Mouse (Mus musculus) ES-Bruce4 (cell line): ENCODE measurements around the gene Bhlhe40. TPM values are rescaled to one million over a fixed set of nuclear protein-coding genes. Genes with fewer than 3 reads are reported as not detected.

Experiments used
- H3K27ac ChIP-seq: 2 replicates; pipeline ENCODE4 v1.5.1; 2012; ENCODE audit warnings: low read length, inconsistent platforms; ENCODE audit not compliant: insufficient read depth
- H3K27me3 ChIP-seq: 2 replicates; pipeline ENCODE4 v1.6.1; 2012; ENCODE audit warnings: mild to moderate bottlenecking, low read length, inconsistent platforms; ENCODE audit not compliant: control insufficient read depth, poor library complexity, insufficient read depth, severe bottlenecking
- H3K36me3 ChIP-seq: 2 replicates; pipeline ENCODE4 v1.6.1; 2012; ENCODE audit warnings: inconsistent platforms, mild to moderate bottlenecking, low read length, moderate library complexity; ENCODE audit not compliant: control insufficient read depth, poor library complexity, insufficient read depth, severe bottlenecking
- H3K4me1 ChIP-seq: one replicate; pipeline ENCODE4 v1.8.1; 2011; ENCODE audit warnings: low read length; ENCODE audit not compliant: control insufficient read depth, insufficient read depth
- H3K4me3 ChIP-seq: 2 replicates; pipeline ENCODE4 v1.5.1; 2011; ENCODE audit warnings: low read depth, mild to moderate bottlenecking, low read length
- H3K9ac ChIP-seq: 2 replicates; pipeline ENCODE4 v1.6.1; 2012; ENCODE audit warnings: low read depth, mild to moderate bottlenecking, inconsistent platforms; ENCODE audit not compliant: poor library complexity, severe bottlenecking
- H3K9me3 ChIP-seq: replicated peaks from 2 replicates; pipeline ENCODE4 v1.6.1; 2012; ENCODE audit warnings: mild to moderate bottlenecking, low read length, inconsistent platforms; ENCODE audit not compliant: control insufficient read depth, poor library complexity, insufficient read depth, severe bottlenecking
- CTCF ChIP-seq: IDR thresholded peaks from one replicate; pipeline ENCODE4 v1.8.1; 2011; ENCODE audit warnings: low read depth, low read length
- EP300 ChIP-seq: IDR thresholded peaks from 2 replicates; pipeline ENCODE4 v1.6.1; 2011; ENCODE audit warnings: low read depth, low read length; ENCODE audit not compliant: insufficient read depth
- POLR2A ChIP-seq: IDR thresholded peaks from one replicate; pipeline ENCODE4 v1.8.1; 2011; ENCODE audit warnings: low read length; ENCODE audit not compliant: insufficient read depth
- polyA plus RNA-seq: library from polyadenylated mRNA; stranded (reverse); fragments of >200 nt; gene quantifications from 2 replicates; pipeline ENCODE4 v1.2.4, GENCODE M21; 2011; ENCODE audit warnings: low read depth; ENCODE audit not compliant: missing spikeins, insufficient read depth, insufficient read length

The Bhlhe40 gene
- polyA plus RNA-seq, 1 experiment, result 39.2 TPM

- H3K27ac ChIP-seq, result no peak overlapping the region
- no peak overlapping the region for H3K9ac ChIP-seq
- H3K4me1 ChIP-seq, result no peaks in the 10 kb centered on the region
- TF ChIP-seq POLR2A, result no peak
- no peak for TF ChIP-seq EP300
- no peak for TF ChIP-seq CTCF
- H3K27me3 ChIP-seq, result no peaks in the 10 kb centered on the region
- H3K36me3 ChIP-seq, result no peaks in the 10 kb centered on the region
- no peaks in the 10 kb centered on the region for H3K9me3 ChIP-seq
- no peak overlapping the region for H3K4me3 ChIP-seq
Measured at GRCm38 (mm10) chr6:108638157-108638833, 22.1 kb upstream of the Bhlhe40 start.

- no peaks in the 10 kb centered on the region for H3K4me1 ChIP-seq
- H3K27me3 ChIP-seq, result no peaks in the 10 kb centered on the region
- no peaks in the 10 kb centered on the region for H3K9me3 ChIP-seq
- no peak overlapping the region for H3K27ac ChIP-seq
- H3K36me3 ChIP-seq, result no peaks in the 10 kb centered on the region
- no peak overlapping the region for H3K4me3 ChIP-seq
- TF ChIP-seq EP300, result 0 out of 2 replicates have a peak, but pooled peaks have one; percentile 27
- TF ChIP-seq POLR2A, result no peak
- no peak overlapping the region for H3K9ac ChIP-seq
Measured at GRCm38 (mm10) chr6:108642020-108642419, 18.4 kb upstream of the Bhlhe40 start.

GRCm38 (mm10) chr6:108643035-108643434, 17.4 kb upstream of the Bhlhe40 start:
- no peak overlapping the region for H3K4me3 ChIP-seq
- no peak for TF ChIP-seq CTCF
- 0 out of 2 replicates have a peak, but pooled peaks have one; percentile 43 for TF ChIP-seq EP300
- no peak for TF ChIP-seq POLR2A
- H3K9ac ChIP-seq, result no peak overlapping the region
- H3K27me3 ChIP-seq, result no peaks in the 10 kb centered on the region
- H3K36me3 ChIP-seq, result no peaks in the 10 kb centered on the region
- no peak overlapping the region for H3K27ac ChIP-seq
- H3K4me1 ChIP-seq, result no peaks in the 10 kb centered on the region
- H3K9me3 ChIP-seq, result no peaks in the 10 kb centered on the region

- no peak overlapping the region for H3K9ac ChIP-seq
- no peaks in the 10 kb centered on the region for H3K4me1 ChIP-seq
- no peak overlapping the region for H3K4me3 ChIP-seq
- H3K9me3 ChIP-seq, result no peaks in the 10 kb centered on the region
- TF ChIP-seq EP300, result no peak
- TF ChIP-seq POLR2A, result no peak
- TF ChIP-seq CTCF, result no peak
- H3K36me3 ChIP-seq, result no peaks in the 10 kb centered on the region
- peak overlapping the region; percentile 35 for H3K27ac ChIP-seq
- H3K27me3 ChIP-seq, result no peaks in the 10 kb centered on the region
Measured at GRCm38 (mm10) chr6:108644311-108644710, 16.1 kb upstream of the Bhlhe40 start.

GRCm38 (mm10) chr6:108647094-108647493, 13.3 kb upstream of the Bhlhe40 start:
- Histone ChIP-seq H3K9ac (no peak overlapping the region), H3K4me3 (no peak overlapping the region)
- TF ChIP-seq EP300, result no peak
- TF ChIP-seq POLR2A, result no peak
- TF ChIP-seq CTCF, result no peak

GRCm38 (mm10) chr6:108648072-108648471, 12.4 kb upstream of the Bhlhe40 start:
- Histone ChIP-seq H3K36me3 (no peaks in the 10 kb centered on the region), H3K4me3 (no peak overlapping the region), H3K27ac (no peak overlapping the region), H3K27me3 (no peaks in the 10 kb centered on the region), H3K4me1 (no peaks in the 10 kb centered on the region), H3K9ac (no peak overlapping the region), H3K9me3 (no peaks in the 10 kb centered on the region)
- no peak for TF ChIP-seq EP300
- TF ChIP-seq POLR2A, result no peak
- no peak for TF ChIP-seq CTCF

More at GRCm38 (mm10) chr6:108647094-108647493, 13.3 kb upstream of the Bhlhe40 start:
- Histone ChIP-seq H3K27me3 (no peaks in the 10 kb centered on the region), H3K36me3 (no peaks in the 10 kb centered on the region), H3K27ac (no peak overlapping the region), H3K9me3 (no peaks in the 10 kb centered on the region), H3K4me1 (no peaks in the 10 kb centered on the region)
